Mouse (Mus musculus) intestine, embryonic 16.5 days (tissue): ENCODE results near the gene Gm17584. TPM values are rescaled to one million over a fixed set of nuclear protein-coding genes. Genes with fewer than 3 reads are reported as not detected.
"Not testable (repeated sequence)": the region's sequence is repeated elsewhere in the genome, so short reads cannot be mapped to it uniquely, and the experiment has no call there.

ENCODE experiments used
- ATAC-seq: fragments of 200-750 bp; cut with Nextera tagmentation; 2 replicates; pipeline ENCODE4 v1.8.0; 2017; ENCODE audit warnings: moderate TSS enrichment, moderate library complexity
- H3K27ac ChIP-seq: fragments of 300-500 bp; sonication (generic); 2 replicates; pipeline ENCODE4 v1.5.1; 2014; ENCODE audit warnings: mild to moderate bottlenecking, low read length
- H3K27me3 ChIP-seq: fragments of 300-500 bp; sonication (generic); replicated peaks from 2 replicates; pipeline ENCODE4 v1.6.1; 2014; ENCODE audit warnings: low read length, control low read depth, mixed read lengths; ENCODE audit not compliant: control insufficient read depth, insufficient read depth
- H3K36me3 ChIP-seq: fragments of 300-500 bp; sonication (generic); 2 replicates; pipeline ENCODE4 v1.6.1; 2014; ENCODE audit warnings: low read length, control low read depth; ENCODE audit not compliant: control insufficient read depth, insufficient read depth
- H3K4me1 ChIP-seq: fragments of 300-500 bp; sonication (generic); 2 replicates; pipeline ENCODE4 v1.6.1; 2014; ENCODE audit warnings: low read length, control low read depth, mixed read lengths; ENCODE audit not compliant: control insufficient read depth, insufficient read depth
- H3K4me2 ChIP-seq: fragments of 300-500 bp; sonication (generic); 2 replicates; pipeline ENCODE4 v1.6.1; 2014; ENCODE audit warnings: low read depth, low read length, control low read depth
- H3K4me3 ChIP-seq: fragments of 300-500 bp; sonication (generic); 2 replicates; pipeline ENCODE4 v1.5.1; 2014; ENCODE audit warnings: mild to moderate bottlenecking, low read length
- H3K9ac ChIP-seq: fragments of 300-500 bp; sonication (generic); 2 replicates; pipeline ENCODE4 v1.6.1; 2014; ENCODE audit warnings: low read depth, low read length
- H3K9me3 ChIP-seq: fragments of 300-500 bp; sonication (generic); 2 replicates; pipeline ENCODE4 v1.6.1; 2016; ENCODE audit warnings: low read length, control low read depth; ENCODE audit not compliant: control insufficient read depth
- WGBS: fragments of 180-500 bp; shearing (Covaris S2); extraction: QIAGEN DNeasy Blood & Tissue Kit; methylation state at CpG from one replicate; pipeline ENCODE4 v1.1.7; 2014; 5-methylcytosine and 5-hydroxymethylcytosine counted together
- polyA plus RNA-seq: library from polyadenylated mRNA; unstranded; fragments of >200 nt; fragmentation: Nextera tagmentation; extraction: Ambion mirVana; gene quantifications from 2 replicates; pipeline ENCODE4 v1.2.1, GENCODE M21; 2015

Gm17584 gene
- not detected in 2 replicates for polyA plus RNA-seq

- not testable (repeated sequence) for H3K9me3 ChIP-seq, H3K27ac ChIP-seq, H3K9ac ChIP-seq, H3K36me3 ChIP-seq, H3K27me3 ChIP-seq, H3K4me2 ChIP-seq, H3K4me1 ChIP-seq, H3K4me3 ChIP-seq, ATAC-seq
- no CpG with 5 or more reads among the region's 4 CpGs for WGBS
These were observed at the start of gene Gm17584 for GRCm38 (mm10) chrX:124500263-124500662. Gene Gm17584, plus strand, starts transcription at chrX:124500563.

Other genes starting within 250 kb of the Gm17584 start
- not detected in 2 replicates for gene Gm17469, start 129.3 kb downstream of the Gm17584 start, polyA plus RNA-seq